Mouse (Mus musculus): ENCODE measurements around the gene Sgpp2.

DNA sequence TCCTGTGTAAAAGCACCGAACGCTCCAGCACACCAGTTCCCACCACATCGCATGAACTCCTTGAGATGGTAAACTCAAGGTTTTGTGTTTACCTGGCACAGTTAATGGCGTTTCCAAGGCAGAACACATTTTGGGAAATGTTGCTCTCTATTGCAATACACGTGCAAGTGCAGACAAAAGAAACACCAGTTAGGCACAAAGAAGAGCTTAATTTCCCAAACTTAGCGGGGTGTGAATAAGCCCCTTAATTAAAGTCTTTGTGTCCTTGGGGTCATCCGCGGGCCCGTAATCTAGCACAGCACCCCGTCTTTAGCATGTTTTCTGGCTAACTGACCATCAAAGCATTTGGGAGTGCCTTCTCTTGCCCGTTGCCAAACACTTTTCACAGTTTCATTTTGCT, 118.7 kb downstream of the Sgpp2 start:
- no peak for TF ChIP-seq CTCF (IDR thresholded peaks at IDR 0.05; ENCODE audit: low read depth, low read length)
- TF ChIP-seq GATA1 (IDR thresholded peaks at IDR 0.05; ENCODE audit: borderline replicate concordance, low read length), result no peak
- no peak for TF ChIP-seq TAL1 (conservative IDR thresholded peaks at IDR 0.05; ENCODE audit: low read depth, low read length)
- TF ChIP-seq POLR2AphosphoS5 (IDR thresholded peaks at IDR 0.05; ENCODE audit: insufficient replicate concordance, low read depth, low read length), result no peak
- no peak for TF ChIP-seq GATA2 (IDR thresholded peaks at IDR 0.05; ENCODE audit: borderline replicate concordance, low read depth, low read length)

All from G1E (cell line).